Mouse (Mus musculus) myocyte (in vitro differentiated cells): ENCODE data around the gene Tfrc.

ENCODE experiments used
- CEBPB ChIP-seq: IDR thresholded peaks from 2 replicates; pipeline ENCODE4 v1.6.1; 2011; ENCODE audit warnings: mild to moderate bottlenecking, moderate library complexity; ENCODE audit not compliant: poor library complexity, insufficient read depth, severe bottlenecking
- E2F4 ChIP-seq: IDR thresholded peaks from one replicate; pipeline ENCODE4 v1.6.1; 2011; ENCODE audit warnings: mild to moderate bottlenecking, control low read depth, moderate library complexity; ENCODE audit not compliant: insufficient read depth
- MAX ChIP-seq: IDR thresholded peaks from one replicate; pipeline ENCODE4 v1.6.1; 2011; ENCODE audit warnings: low read depth, mild to moderate bottlenecking, control low read depth
- MYOD1 ChIP-seq, 3 experiments: IDR thresholded peaks; one replicate each; pipeline ENCODE4 v1.6.1; 2011; ENCODE audit warnings: control low read depth in 2 of 3, low read depth in 2 of 3, mild to moderate bottlenecking in 2 of 3, moderate library complexity in 1 of 3; ENCODE audit not compliant: insufficient read length in 2 of 3, control insufficient read depth in 1 of 3
- MYOG ChIP-seq, 3 experiments: IDR thresholded peaks; one replicate each; pipeline ENCODE4 v1.6.1; 2011; ENCODE audit warnings: control low read depth in 2 of 3, low read depth in 2 of 3, mild to moderate bottlenecking in 2 of 3; ENCODE audit not compliant: insufficient read length in 2 of 3, control insufficient read depth in 1 of 3, insufficient read depth in 1 of 3
- POLR2A ChIP-seq: IDR thresholded peaks from one replicate; pipeline ENCODE4 v1.6.1; 2011; ENCODE audit warnings: low read depth, mild to moderate bottlenecking, control low read depth, moderate library complexity; ENCODE audit not compliant: insufficient read length
- POLR2AphosphoS2 ChIP-seq: IDR thresholded peaks from one replicate; pipeline ENCODE4 v1.6.1; 2011; ENCODE audit warnings: low read depth, control low read depth; ENCODE audit not compliant: insufficient read length
- REST ChIP-seq: IDR thresholded peaks from one replicate; pipeline ENCODE4 v1.6.1; 2011; ENCODE audit warnings: mild to moderate bottlenecking, control low read depth, moderate library complexity; ENCODE audit not compliant: insufficient read depth, insufficient read length
- SRF ChIP-seq: IDR thresholded peaks from one replicate; pipeline ENCODE4 v1.6.1; 2011; ENCODE audit warnings: low read depth; ENCODE audit not compliant: control insufficient read depth, insufficient read length
- TCF12 ChIP-seq: IDR thresholded peaks from one replicate; pipeline ENCODE4 v1.6.1; 2011; ENCODE audit warnings: mild to moderate bottlenecking, control low read depth; ENCODE audit not compliant: poor library complexity, insufficient read depth, severe bottlenecking
- TCF3 ChIP-seq: IDR thresholded peaks from one replicate; pipeline ENCODE4 v1.6.1; 2011; ENCODE audit warnings: low read depth, control low read depth; ENCODE audit not compliant: insufficient read length
- USF1 ChIP-seq: IDR thresholded peaks from one replicate; pipeline ENCODE4 v1.6.1; 2011; ENCODE audit warnings: low read depth, mild to moderate bottlenecking, control low read depth, moderate library complexity

DNA sequence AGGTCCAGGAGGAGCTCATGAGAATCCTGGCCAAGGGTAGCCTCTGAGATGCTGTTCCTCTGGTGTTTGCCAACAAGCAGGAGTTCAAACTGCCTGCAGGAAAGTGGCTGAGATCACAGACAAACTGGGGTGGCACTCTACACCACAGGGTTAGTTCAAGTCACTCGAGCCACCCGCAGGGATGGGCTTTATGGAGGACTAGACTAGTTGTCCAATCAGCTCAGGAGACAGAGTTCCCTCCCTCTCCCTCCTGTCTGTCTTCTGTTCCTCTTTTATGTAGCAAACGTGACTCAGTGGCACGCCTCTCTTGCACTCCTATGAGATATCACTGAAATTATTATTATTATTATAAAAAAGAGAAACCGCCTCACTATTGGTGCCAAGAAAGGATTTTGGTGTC is 25.5 kb downstream of the Tfrc start:
- no peak for TF ChIP-seq USF1
- TF ChIP-seq MAX: no peak
- TF ChIP-seq POLR2A: no peak
- TF ChIP-seq POLR2AphosphoS2: peak; percentile 45
- no peak for TF ChIP-seq REST
- TF ChIP-seq TCF3: no peak
- TF ChIP-seq E2F4: no peak
- TF ChIP-seq TCF12: no peak
- no peak for TF ChIP-seq CEBPB
- TF ChIP-seq MYOG (IDR thresholded peaks at IDR 0.05; ENCODE audit: control insufficient read depth in 1 of 3, insufficient read depth in 1 of 3, insufficient read length in 2 of 3, low read depth in 2 of 3): no peak
- no peak for TF ChIP-seq MYOD1 (IDR thresholded peaks at IDR 0.05; ENCODE audit: control insufficient read depth in 1 of 3, insufficient read length in 2 of 3, low read depth in 2 of 3)
- TF ChIP-seq SRF: no peak
